Mouse (Mus musculus) splenic B cell, adult 2 months (primary cell): ENCODE data around the gene Sephs2.

Source experiments
- DNase-seq: peaks from one replicate; pipeline ENCODE4 v3.0.0-alpha.2; 2011; ENCODE audit warnings: low read depth, low spot score
- H3K27me3 ChIP-seq: 2 replicates; pipeline ENCODE4 v1.6.1; 2012; ENCODE audit warnings: mild to moderate bottlenecking, low read length, moderate library complexity, mixed read lengths; ENCODE audit not compliant: control insufficient read depth, poor library complexity, insufficient read depth, severe bottlenecking
- H3K36me3 ChIP-seq: 2 replicates; pipeline ENCODE4 v1.6.1; 2012; ENCODE audit warnings: mild to moderate bottlenecking, low read length, moderate library complexity, mixed read lengths; ENCODE audit not compliant: control insufficient read depth, poor library complexity, insufficient read depth, severe bottlenecking

The Sephs2 gene

DNA sequence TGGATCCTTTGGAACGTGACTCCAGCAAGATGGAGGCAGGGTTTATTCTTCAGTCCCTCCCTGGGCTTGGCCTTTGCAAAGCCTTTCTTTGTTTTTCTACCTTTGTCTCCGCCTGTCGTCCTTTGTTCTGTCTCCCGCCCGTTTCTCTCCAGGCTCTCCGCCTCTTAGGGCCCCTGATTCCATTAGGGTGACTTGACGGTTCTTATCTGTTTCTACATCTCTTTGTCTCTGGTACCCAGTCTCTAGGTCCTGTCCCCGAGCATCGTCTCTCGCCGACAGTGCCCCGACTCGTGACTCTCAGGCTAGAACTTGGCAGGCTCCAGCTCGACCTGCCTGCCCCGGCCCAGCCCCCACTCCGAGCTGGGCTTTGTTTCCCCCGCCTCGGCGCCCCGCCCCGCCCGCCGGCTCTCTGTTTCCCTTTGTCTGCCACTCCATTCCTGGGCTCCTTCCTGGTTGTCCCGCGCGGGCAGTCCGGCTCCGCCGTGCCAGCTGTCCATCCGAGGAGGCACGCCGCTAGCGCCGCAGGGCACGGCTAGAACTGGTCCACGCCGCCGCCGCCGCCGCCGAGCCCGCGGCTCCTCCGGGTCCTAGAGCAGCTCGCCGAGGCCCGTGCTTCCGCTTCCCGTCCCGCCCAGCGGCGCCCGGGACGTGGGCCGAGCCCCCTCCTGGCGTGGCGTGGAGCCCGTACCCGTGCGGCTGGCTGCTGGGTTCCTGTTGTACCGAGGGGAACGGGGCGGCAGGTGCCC is 41.1 kb downstream of the Sephs2 start, which contains the start of the genes Zfp553 and Sept1:
Zfp553 (plus strand) TSS at position 440 of the 746 bp plus-strand sequence.
Sept1 (minus strand) TSS at position 509 of the 746 bp plus-strand sequence.
- Histone ChIP-seq H3K36me3 (peaks cover 14% of the 10 kb centered on the region), H3K27me3 (no peaks in the 10 kb centered on the region)
- peak; percentile 80 for DNase-seq

DNA sequence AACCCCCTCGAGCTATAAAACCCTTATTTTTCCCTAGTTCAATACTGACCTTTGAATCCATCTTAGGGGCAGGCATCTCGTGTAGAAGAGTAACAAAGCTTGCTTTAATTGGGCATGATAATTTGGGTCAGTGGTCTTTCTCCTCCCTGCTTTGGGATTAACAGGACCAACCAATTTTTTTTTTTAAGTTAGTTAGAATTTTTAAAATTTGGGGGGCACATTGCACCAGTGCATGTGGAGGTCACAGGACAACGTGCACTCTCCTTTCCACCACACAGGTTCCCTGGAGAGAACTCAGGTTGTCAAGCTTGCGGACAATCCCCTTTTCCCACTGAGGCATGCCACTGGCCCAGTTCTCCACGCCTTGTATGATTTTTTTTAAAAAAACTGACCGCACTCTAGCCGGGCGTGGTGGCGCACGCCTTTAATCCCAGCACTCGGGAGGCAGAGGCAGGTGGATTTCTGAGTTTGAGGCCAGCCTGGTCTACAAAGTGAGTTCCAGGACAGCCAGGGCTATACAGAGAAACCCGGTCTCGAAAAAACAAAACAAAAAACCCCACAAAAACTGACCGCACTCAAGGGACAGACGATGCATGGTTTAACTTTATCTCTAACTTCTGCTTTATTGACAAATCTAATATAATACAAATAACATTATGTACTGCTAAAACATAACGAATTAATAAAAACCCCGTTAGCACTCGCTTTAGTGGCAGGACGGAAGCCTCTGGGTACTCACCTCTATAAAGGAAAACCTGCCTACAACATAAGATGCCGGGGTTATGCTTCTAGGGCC is 41.8 kb downstream of the Sephs2 start:
- Histone ChIP-seq H3K36me3 (peaks cover 11% of the 10 kb centered on the region), H3K27me3 (no peaks in the 10 kb centered on the region)
- DNase-seq, result no peak

GRCm38 (mm10) chr7:127231376-127231775 is 42.5 kb downstream of the Sephs2 start:
- peaks cover 9% of the 10 kb centered on the region for H3K36me3 ChIP-seq
- DNase-seq, result no peak
- no peaks in the 10 kb centered on the region for H3K27me3 ChIP-seq

DNA sequence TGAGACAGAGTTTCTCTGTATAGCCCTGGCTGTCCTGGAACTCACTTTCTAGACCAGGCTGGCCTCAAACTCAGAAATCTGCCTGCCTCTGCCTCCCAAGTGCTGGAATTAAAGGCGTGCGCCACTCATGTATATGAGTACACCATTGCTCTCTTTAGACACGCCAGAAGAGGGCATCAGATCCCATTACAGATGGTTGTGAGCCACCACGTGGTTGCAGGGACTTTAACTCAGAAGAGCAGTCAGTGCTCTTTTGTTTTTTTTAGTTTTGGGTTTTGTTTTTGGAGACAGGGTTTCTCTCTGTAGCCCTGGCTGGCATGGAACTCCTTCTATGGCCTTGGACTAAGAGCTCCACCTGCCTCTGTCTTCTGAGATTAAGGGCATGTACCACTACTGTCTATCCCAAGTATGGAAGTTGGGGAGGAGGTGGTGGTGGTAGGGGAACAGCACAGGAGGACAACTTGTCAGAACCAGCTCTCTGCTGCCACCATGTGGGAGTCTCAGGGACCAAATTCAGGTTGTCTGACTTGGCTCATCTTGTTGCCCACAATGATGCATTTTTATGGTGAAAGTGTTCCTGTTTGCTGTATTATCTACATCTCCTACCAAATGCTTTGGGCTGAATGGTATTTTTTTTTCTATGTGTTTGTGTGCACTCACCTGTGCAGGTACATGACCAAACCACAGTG is 45.1 kb downstream of the Sephs2 start:
- no peaks in the 10 kb centered on the region for H3K36me3 ChIP-seq
- H3K27me3 ChIP-seq, result no peaks in the 10 kb centered on the region
- peak; percentile 92 for DNase-seq

- Histone ChIP-seq H3K27me3 (no peaks in the 10 kb centered on the region), H3K36me3 (no peaks in the 10 kb centered on the region)
- DNase-seq, result no peak
These were observed 48.5 kb downstream of the Sephs2 start for GRCm38 (mm10) chr7:127225147-127225995.

- Histone ChIP-seq H3K27me3 (no peaks in the 10 kb centered on the region), H3K36me3 (no peaks in the 10 kb centered on the region)
- no peak for DNase-seq
These were observed 49.2 kb downstream of the Sephs2 start for GRCm38 (mm10) chr7:127224616-127225015.

DNA sequence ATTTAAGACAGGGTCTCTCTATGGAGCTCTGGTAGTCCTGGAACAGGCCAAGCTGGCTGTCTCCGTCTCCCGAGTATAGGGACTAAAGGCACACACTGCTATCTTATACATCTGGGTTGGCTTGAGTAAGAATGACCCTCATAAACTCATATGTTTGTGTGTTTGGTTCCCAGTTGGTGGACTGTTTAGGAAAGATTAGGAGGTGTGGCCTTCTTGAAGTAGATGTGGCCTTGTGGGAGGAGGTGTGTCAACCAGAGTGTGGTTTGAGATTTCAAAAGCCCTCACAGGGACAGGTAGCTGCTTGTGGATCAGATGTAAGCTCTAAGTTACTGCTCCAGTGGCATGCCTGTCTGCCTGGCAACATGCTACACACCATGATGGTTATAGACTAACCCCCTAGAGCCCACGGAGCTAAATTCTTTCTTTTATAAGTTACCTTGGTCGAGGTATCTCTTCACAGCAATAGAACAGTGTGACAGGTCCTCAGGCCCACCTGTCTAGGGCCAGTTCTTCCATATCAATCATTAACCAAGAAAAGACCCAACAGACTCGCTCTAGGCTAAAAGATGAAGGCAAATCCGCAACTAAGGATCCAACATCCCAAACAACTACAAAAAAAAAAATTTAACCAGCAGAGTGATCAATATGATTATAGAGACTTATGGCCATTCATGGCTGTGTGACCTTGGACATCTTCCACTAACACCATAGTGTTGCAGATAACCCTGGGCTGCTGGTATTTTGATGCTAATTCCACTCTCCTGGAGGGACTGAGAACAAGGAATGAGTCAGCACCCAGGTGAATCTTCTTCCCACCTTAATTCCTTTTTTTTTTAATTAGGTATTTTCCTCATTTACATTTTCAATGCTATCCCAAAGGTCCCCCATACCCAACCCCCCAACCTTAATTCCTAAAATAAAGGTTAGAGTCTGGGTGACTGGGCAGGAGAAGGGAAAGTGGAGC is 50.1 kb downstream of the Sephs2 start:
- H3K27me3 ChIP-seq, result no peaks in the 10 kb centered on the region
- DNase-seq, result no peak
- H3K36me3 ChIP-seq, result no peaks in the 10 kb centered on the region

DNA sequence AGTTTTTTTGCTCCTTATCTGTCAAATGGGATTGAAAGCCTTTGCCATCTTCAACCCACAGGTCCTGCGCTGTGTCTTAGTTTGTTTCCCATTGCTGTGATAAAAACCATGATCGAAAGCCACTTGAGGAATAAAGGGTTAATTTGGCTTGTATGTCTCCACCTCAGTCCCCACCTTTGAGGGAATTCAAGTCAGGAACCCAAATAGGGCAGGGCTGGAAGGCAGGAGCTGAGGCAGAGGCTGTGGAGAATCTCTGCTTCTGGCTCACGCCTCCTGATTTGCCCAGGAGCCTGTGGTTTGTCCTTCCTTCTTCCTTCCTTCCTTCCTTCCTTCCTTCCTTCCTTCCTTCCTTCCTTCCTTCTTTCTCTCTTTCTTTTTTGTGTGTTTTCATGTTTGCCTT is 50.7 kb downstream of the Sephs2 start:
- Histone ChIP-seq H3K36me3 (no peaks in the 10 kb centered on the region), H3K27me3 (no peaks in the 10 kb centered on the region)
- DNase-seq, result no peak
